Mouse (Mus musculus): ENCODE measurements around the gene Gfod1. TPM values are rescaled to one million over a fixed set of nuclear protein-coding genes. Genes with fewer than 3 reads are reported as not detected.
A peak's percentile ranks its signal among the peaks of the same experiment; 100 is the strongest.

Gene Gfod1
- total RNA-seq, 2 experiments from 2014 or later: 35.3 to 36.0 TPM

DNA sequence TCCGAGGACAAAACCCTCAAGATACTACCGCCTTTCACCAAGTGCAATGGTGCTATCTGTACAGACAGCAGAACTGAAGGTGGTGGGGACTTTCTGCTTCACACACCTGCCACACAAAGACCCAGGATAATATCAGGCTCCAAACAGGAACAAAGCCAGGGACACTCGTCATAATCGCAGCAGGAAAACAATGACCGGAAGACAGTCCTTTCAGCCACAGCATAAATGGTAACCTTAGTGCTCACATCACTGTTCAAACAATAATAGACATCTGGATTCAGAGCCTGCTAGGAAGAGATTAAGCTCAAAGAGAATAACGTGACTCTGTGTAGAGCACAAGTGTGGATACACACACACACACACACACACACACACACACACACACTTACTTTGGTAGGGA lies 67.3 kb downstream of the Gfod1 start:
- intact Hi-C loops (cut with DNase I): no loop called here
- DNase-seq (ENCODE audit: low spot score): peak; percentile 53

- intact Hi-C loops (cut with DNase I): no loop called here
- no peak for DNase-seq (ENCODE audit: low spot score)
Measured at GRCm38 (mm10) chr13:43235982-43236381, 68.0 kb downstream of the Gfod1 start.

DNA sequence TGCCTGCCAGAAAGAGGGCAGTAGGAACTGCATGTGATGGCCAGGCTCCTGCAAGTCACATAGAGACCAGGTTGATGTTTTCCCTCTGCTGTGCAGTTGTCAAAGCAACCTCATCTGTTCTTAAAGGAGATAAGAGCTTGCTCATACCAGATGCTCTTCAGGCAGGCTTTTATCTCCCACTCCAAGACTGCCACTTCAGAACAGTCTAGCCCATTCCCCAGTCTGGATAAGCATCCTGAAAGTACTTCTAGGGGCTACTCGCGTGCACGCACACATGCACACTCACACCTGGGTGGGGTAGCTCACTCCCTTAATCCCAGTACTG lies 68.4 kb downstream of the Gfod1 start:
- intact Hi-C loops (cut with DNase I): no loop called here
- no peak for DNase-seq (ENCODE audit: low spot score)

DNA sequence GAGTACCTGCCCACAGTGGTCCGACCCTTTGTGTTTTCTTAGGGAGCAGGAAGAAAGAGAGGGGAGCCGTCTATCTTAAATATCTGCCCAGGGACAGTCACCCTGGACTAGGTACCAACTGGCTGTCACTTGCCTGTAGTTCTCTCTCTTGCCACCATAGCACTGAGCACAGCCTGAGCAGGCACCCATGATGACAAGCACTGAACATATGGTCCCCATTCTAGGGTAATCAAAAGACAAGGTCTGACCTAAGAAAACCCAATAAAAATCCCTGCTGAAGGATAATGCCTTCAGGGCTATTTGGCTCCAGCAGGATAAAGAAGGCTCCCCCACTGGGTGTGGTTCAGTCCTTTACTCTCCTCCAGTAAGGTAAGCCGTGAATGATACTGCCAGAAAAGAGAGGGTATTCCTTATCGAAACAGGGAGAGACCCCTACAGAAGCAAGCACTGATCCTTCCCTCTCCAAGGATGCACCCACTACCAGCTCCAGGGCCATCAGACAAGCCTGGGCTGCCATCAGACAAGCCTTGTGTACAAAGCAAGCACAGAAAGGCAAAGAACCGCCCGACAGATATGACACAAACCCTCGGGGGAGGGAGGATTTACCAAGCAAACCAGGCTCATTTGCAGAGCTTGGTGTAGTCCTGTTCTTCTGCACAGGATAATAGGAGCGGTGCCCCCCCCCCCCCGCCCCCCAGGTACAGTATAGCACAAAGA lies 68.9 kb downstream of the Gfod1 start:
- intact Hi-C loops (cut with DNase I): loop anchor here (5.0 kb wide), 1 partner anchor 43 kb away; no protein-coding TSS in a partner anchor
- no peak for DNase-seq (ENCODE audit: low spot score)

GRCm38 (mm10) chr13:43233331-43233730 lies 70.6 kb downstream of the Gfod1 start:
- no peak for DNase-seq (ENCODE audit: low spot score)
- intact Hi-C loops (cut with DNase I): loop anchor here (2.0 to 5.0 kb wide), 2 partner anchors 41 to 63 kb away; no protein-coding TSS in a partner anchor

DNA sequence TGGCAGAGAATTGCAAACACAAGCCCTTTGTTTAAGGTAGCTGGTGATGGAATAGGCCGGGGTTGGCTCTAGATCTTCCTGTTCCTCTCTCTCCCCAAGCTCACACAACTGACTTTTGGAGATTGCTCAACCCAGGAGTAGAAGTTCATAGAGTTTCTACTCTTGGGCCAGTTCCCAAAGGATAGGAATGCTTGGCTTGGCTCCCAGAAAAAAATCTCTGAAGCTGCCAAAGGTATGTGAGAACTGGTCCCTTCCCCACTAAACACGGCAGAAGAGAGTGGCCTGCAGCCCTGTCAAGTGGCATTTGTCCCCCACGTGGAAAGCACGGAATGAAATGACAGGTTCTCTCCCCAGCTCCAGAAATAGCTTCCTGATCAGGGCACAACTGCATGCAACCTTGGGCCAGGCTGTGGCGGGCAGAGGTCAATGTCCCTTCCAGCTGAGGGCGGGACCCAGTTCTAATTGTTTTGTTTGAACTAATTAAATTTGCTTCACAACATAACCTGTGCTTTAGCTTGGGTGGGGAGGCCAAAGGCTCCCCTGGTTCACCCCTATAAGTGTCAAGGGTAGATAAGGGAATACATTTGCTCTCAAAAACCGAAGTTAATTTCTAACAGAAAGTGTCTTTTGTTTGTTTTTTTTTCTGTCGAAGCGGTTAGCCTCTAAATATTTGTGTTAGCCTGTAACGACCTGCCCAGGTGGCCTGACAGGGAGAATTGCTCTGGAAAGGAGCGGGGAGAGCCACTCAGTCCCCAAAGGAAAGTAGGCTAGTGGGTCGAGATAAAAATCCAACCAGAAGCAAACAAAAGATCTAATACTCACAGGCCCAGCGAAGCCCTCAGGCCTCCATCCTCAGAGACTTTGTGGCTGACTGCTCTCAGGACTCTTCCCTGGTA lies 71.8 kb downstream of the Gfod1 start:
- DNase-seq (ENCODE audit: low spot score): peak; percentile 70
- intact Hi-C loops (cut with DNase I): loop anchor here (2.0 to 5.0 kb wide), 2 partner anchors 40 to 65 kb away; no protein-coding TSS in a partner anchor

- intact Hi-C loops (cut with DNase I): loop anchor here (5.0 kb wide), 1 partner anchor 39 kb away; no protein-coding TSS in a partner anchor
- no peak for DNase-seq (ENCODE audit: low spot score)
Measured at GRCm38 (mm10) chr13:43230842-43231241, 73.1 kb downstream of the Gfod1 start.

GRCm38 (mm10) chr13:43230238-43230637 lies 73.7 kb downstream of the Gfod1 start:
- intact Hi-C loops (cut with DNase I): loop anchor here (5.0 kb wide), 1 partner anchor 38 kb away; no protein-coding TSS in a partner anchor
- DNase-seq (ENCODE audit: low spot score): no peak

- no peak for DNase-seq (ENCODE audit: low spot score)
- intact Hi-C loops (cut with DNase I): loop anchor here (2.0 to 5.0 kb wide), 2 partner anchors 29 to 37 kb away; no protein-coding TSS in a partner anchor
Measured at GRCm38 (mm10) chr13:43229767-43230166, 74.2 kb downstream of the Gfod1 start.

- intact Hi-C loops (cut with DNase I): loop anchor here (2.0 kb wide), 1 partner anchor 27 kb away; no protein-coding TSS in a partner anchor
- no peak for DNase-seq (ENCODE audit: low spot score)
Measured at GRCm38 (mm10) chr13:43228141-43228540, 75.8 kb downstream of the Gfod1 start.

DNA sequence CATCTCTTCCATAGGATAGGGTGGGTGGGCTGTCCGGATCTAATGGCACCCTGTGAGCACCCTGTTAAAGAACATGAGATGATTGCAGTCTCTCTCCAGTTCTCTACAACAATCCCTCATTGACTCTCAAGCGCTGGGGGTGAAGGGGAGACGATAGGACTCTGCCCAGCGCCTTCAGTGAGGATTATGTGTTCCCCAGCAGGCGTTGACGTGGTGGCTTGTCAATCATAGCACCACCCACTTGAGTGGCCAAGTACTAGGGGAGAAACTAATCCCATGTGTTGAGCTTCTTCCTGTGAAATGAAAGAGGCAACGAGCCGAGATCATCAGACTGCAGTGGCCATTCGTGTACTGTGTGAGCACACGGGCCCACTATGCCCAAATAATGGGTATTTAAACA lies 77.9 kb downstream of the Gfod1 start:
- intact Hi-C loops (cut with DNase I): no loop called here
- DNase-seq (ENCODE audit: low spot score): no peak

GRCm38 (mm10) chr13:43225161-43225560 lies 78.8 kb downstream of the Gfod1 start:
- intact Hi-C loops (cut with DNase I): no loop called here
- DNase-seq (ENCODE audit: low spot score): no peak

- intact Hi-C loops (cut with DNase I): no loop called here
- DNase-seq (ENCODE audit: low spot score): no peak
Measured at GRCm38 (mm10) chr13:43222084-43222483, 81.9 kb downstream of the Gfod1 start.

DNA sequence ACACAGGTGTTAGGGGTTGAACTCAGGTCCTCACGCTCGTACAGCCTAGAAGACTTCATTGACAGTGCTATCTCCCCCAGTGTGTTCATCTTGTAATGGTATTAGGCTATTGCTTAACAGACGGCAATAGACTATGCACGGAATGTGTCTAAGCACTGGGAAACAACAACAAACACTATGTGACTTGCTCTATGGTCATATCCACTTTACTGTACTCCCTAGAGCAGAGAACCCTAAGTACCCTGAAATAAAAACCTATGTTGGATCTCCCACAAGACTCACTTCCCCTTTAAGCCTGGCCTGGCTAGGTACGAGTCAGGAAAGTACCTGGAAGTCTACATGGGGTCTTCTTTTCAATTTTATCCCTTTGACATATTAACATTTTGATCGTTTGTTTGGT lies 82.7 kb downstream of the Gfod1 start:
- intact Hi-C loops (cut with DNase I): no loop called here
- DNase-seq (ENCODE audit: low spot score): no peak

GRCm38 (mm10) chr13:43220635-43221034 lies 83.3 kb downstream of the Gfod1 start:
- intact Hi-C loops (cut with DNase I): no loop called here
- no peak for DNase-seq (ENCODE audit: low spot score)

GRCm38 (mm10) chr13:43218764-43219163 lies 85.2 kb downstream of the Gfod1 start:
- intact Hi-C loops (cut with DNase I): no loop called here
- DNase-seq (ENCODE audit: low spot score): no peak

- intact Hi-C loops (cut with DNase I): no loop called here
- DNase-seq (ENCODE audit: low spot score): no peak
Measured at GRCm38 (mm10) chr13:43218284-43218683, 85.7 kb downstream of the Gfod1 start.

DNA sequence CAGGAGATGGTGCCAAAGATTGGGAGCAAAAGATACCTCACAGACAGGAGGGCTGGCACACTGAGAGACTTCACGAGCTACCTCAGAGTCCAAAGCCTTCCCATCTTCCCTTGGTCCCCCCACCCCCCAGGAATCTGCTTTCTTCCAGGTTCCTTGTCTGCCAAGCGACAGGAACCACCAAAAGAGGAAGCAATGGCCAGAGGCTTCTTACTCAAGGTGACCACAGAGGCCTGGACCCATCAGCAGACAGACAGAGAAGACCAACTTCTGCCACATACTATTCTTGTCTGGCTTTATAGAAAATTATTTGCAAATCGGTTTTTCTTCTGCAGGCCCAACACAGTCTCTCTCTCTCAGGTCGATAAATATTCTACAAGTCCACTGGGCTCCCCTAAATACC lies 86.3 kb downstream of the Gfod1 start:
- DNase-seq (ENCODE audit: low spot score): no peak

GRCm38 (mm10) chr13:43217059-43217458 lies 86.9 kb downstream of the Gfod1 start:
- DNase-seq (ENCODE audit: low spot score): no peak
- intact Hi-C loops (cut with DNase I): no loop called here

More for the DNA sequence above, 86.3 kb downstream of the Gfod1 start:
- intact Hi-C loops (cut with DNase I): no loop called here

GRCm38 (mm10) chr13:43215994-43216706 lies 87.8 kb downstream of the Gfod1 start:
- no peak for DNase-seq (ENCODE audit: low spot score)

More at GRCm38 (mm10) chr13:43215994-43216706, 87.8 kb downstream of the Gfod1 start:
- intact Hi-C loops (cut with DNase I): no loop called here
